Mouse (Mus musculus): ENCODE results near the gene Fbxl13.

- TF ChIP-seq MAFK (IDR thresholded peaks at IDR 0.05; ENCODE audit: insufficient read depth, low read depth, low read length) (no peak), ZC3H11A (IDR thresholded peaks at IDR 0.05; ENCODE audit: borderline replicate concordance, low read depth, low read length) (no peak), ZNF384 (IDR thresholded peaks at IDR 0.05; ENCODE audit: low read depth, low read length) (no peak), HCFC1 (IDR thresholded peaks at IDR 0.05; ENCODE audit: borderline replicate concordance, insufficient read depth, low read length) (peak; percentile 42; the same call in 1 of the 2 replicates), CHD2 (IDR thresholded peaks at IDR 0.05; ENCODE audit: low read depth, low read length) (no peak)
Measured at GRCm38 (mm10) chr5:21651885-21652612, 6.6 kb upstream of the Fbxl13 start.
